Mouse (Mus musculus) limb, embryonic 12.5 days (tissue): ENCODE data around the gene Rpl41. TPM values are rescaled to one million over a fixed set of nuclear protein-coding genes. Genes with fewer than 3 reads are reported as not detected.

ENCODE experiments used
- ATAC-seq: fragments of 200-750 bp; cut with Nextera tagmentation; 2 replicates; pipeline ENCODE4 v1.8.0; 2017; ENCODE audit warnings: low read depth, moderate TSS enrichment; ENCODE audit not compliant: insufficient number of reproducible peaks, insufficient read depth, low FRiP score, low TSS enrichment
- H3K27ac ChIP-seq: fragments of 300-500 bp; sonication (generic); 2 replicates; pipeline ENCODE4 v1.5.1; 2016; ENCODE audit warnings: mild to moderate bottlenecking, moderate library complexity
- H3K27me3 ChIP-seq: fragments of 300-500 bp; sonication (generic); 2 replicates; pipeline ENCODE4 v1.6.1; 2016; ENCODE audit warnings: mild to moderate bottlenecking, moderate library complexity
- H3K36me3 ChIP-seq: fragments of 300-500 bp; sonication (generic); 2 replicates; pipeline ENCODE4 v1.6.1; 2016; ENCODE audit warnings: mild to moderate bottlenecking, moderate library complexity
- H3K4me1 ChIP-seq: fragments of 300-500 bp; sonication (generic); replicated peaks from 2 replicates; pipeline ENCODE4 v1.6.1; 2016
- H3K4me2 ChIP-seq: fragments of 300-500 bp; sonication (generic); 2 replicates; pipeline ENCODE4 v1.6.1; 2016; ENCODE audit warnings: mild to moderate bottlenecking, moderate library complexity
- H3K4me3 ChIP-seq: fragments of 300-500 bp; sonication (generic); replicated peaks from 2 replicates; pipeline ENCODE4 v1.5.1; 2016; ENCODE audit warnings: mild to moderate bottlenecking
- H3K9ac ChIP-seq: fragments of 300-500 bp; sonication (generic); replicated peaks from 2 replicates; pipeline ENCODE4 v1.6.1; 2016; ENCODE audit warnings: mild to moderate bottlenecking, moderate library complexity
- H3K9me3 ChIP-seq: fragments of 300-500 bp; sonication (generic); 2 replicates; pipeline ENCODE4 v1.6.1; 2016; ENCODE audit warnings: mild to moderate bottlenecking, moderate library complexity
- WGBS: fragments of 180-500 bp; shearing (Covaris S2); methylation state at CpG from one replicate; pipeline ENCODE4 v1.1.7; 2016; 5-methylcytosine and 5-hydroxymethylcytosine counted together
- polyA plus RNA-seq: library from polyadenylated mRNA; unstranded; fragments of >200 nt; fragmentation: Nextera tagmentation; extraction: Ambion mirVana; gene quantifications from 2 replicates; pipeline ENCODE4 v1.2.1, GENCODE M21; 2016

The Rpl41 gene
- polyA plus RNA-seq, 1 experiment from 2014 or later, result 3,599 TPM

- no peak for ATAC-seq
- WGBS, result 18% methylated on average over 1 of the region's 1 CpGs
Measured at GRCm38 (mm10) chr10:128586546-128586945, 37.4 kb upstream of the Rpl41 start.

DNA sequence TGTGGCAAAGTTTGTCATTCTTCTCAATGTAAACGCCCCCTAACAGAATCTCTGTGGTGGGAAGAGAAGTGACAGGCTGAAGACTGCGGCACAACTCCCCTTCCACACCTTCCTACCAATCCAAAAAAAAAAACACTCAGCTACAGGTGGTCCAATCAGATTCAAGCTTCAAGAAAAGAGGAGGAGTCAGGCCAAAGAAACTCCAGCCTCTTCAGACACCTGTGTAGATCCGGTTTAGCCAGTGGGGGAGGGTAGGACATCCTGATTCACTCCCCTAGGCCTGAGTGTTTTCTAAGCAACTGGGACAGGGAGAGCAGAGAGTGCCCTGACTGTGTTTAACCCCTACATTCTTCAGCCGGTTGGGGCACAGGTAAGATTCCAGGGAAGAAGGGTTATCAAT, 35.3 kb upstream of the Rpl41 start:
- Histone ChIP-seq H3K27me3 (peaks cover 68% of the 10 kb centered on the region), H3K4me2 (no peak overlapping the region), H3K27ac (no peak overlapping the region), H3K9ac (no peak overlapping the region), H3K4me3 (no peak overlapping the region), H3K36me3 (no peaks in the 10 kb centered on the region), H3K9me3 (no peaks in the 10 kb centered on the region), H3K4me1 (peaks cover 38% of the 10 kb centered on the region)
- no peak for ATAC-seq
- 5% methylated on average over 4 of the region's 4 CpGs for WGBS

More at GRCm38 (mm10) chr10:128586546-128586945, 37.4 kb upstream of the Rpl41 start:
- Histone ChIP-seq H3K4me2 (peak overlapping the region; percentile 98), H3K9ac (no peak overlapping the region), H3K27ac (peak overlapping the region; percentile 69; the same call in 1 of the 2 replicates), H3K36me3 (no peaks in the 10 kb centered on the region), H3K4me1 (peaks cover 39% of the 10 kb centered on the region), H3K9me3 (no peaks in the 10 kb centered on the region), H3K27me3 (peaks cover 80% of the 10 kb centered on the region), H3K4me3 (peak overlapping the region; percentile 2; the same call in 1 of the 2 replicates)

DNA sequence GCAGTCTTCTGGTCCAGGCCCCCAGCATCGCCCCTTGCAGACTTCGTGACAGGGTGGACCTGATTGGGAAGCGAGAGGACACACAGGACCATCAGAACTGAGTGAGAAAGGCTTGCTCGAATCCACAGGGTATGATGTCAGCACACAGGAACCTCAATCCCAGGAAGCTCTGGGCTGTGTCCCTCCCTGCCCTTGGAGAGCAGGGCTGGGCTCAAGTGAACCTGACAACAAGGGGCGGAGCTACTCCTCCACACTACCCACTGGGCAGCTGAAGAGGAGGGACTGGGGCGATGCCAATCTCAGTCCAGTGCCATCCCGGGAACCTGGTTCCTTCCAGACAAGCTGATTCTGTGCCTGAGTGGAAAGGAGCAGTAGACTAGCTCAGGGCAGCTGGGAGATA, 34.5 kb upstream of the Rpl41 start:
- ATAC-seq, result no peak
- no peaks in the 10 kb centered on the region for H3K36me3 ChIP-seq
- H3K4me2 ChIP-seq, result no peak overlapping the region
- no peak overlapping the region for H3K4me3 ChIP-seq
- H3K9ac ChIP-seq, result peak overlapping the region; percentile 18; the same call in 1 of the 2 replicates
- H3K9me3 ChIP-seq, result no peaks in the 10 kb centered on the region
- H3K27ac ChIP-seq, result no peak overlapping the region
- peaks cover 31% of the 10 kb centered on the region for H3K4me1 ChIP-seq
- WGBS, result 26% methylated on average over 7 of the region's 7 CpGs
- peaks cover 60% of the 10 kb centered on the region for H3K27me3 ChIP-seq

DNA sequence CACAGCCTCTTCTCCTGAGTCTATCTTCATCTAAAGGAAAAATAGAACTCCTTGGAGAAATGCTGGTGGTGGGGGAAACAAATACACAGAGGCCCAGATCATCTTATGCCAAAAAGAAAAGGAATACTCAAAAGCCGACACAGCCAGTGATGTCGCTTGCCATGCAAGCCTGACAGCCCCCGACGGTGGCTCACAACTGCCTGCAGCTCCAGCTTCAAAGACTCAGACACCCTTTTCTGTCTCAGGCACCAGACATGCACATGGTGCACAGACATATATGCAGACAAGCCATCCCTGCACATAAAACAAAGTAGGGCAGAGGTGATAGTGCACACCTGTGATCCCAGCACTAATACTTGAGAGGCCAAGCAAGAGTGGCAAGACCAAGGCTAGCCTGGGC, 30.6 kb upstream of the Rpl41 start:
- H3K4me2 ChIP-seq, result no peak overlapping the region
- H3K9me3 ChIP-seq, result 0 out of 2 replicates have a peak, but pooled peaks cover 4% of the 10 kb centered on the region
- H3K9ac ChIP-seq, result no peak overlapping the region
- no peak for ATAC-seq
- no peak overlapping the region for H3K4me3 ChIP-seq
- peaks cover 11% of the 10 kb centered on the region; the same call in 1 of the 2 replicates for H3K4me1 ChIP-seq
- H3K36me3 ChIP-seq, result 0 out of 2 replicates have a peak, but pooled peaks cover 15% of the 10 kb centered on the region
- H3K27ac ChIP-seq, result no peak overlapping the region
- H3K27me3 ChIP-seq, result peaks cover 21% of the 10 kb centered on the region
- WGBS, result 66% methylated on average over 4 of the region's 4 CpGs

GRCm38 (mm10) chr10:128579298-128579697, 30.2 kb upstream of the Rpl41 start:
- Histone ChIP-seq H3K4me1 (peaks cover 6% of the 10 kb centered on the region; the same call in 1 of the 2 replicates), H3K9ac (no peak overlapping the region), H3K9me3 (0 out of 2 replicates have a peak, but pooled peaks cover 4% of the 10 kb centered on the region), H3K4me2 (no peak overlapping the region), H3K4me3 (no peak overlapping the region), H3K27ac (no peak overlapping the region), H3K36me3 (0 out of 2 replicates have a peak, but pooled peaks cover 15% of the 10 kb centered on the region), H3K27me3 (peaks cover 17% of the 10 kb centered on the region)
- WGBS, result 79% methylated on average over 3 of the region's 3 CpGs
- no peak for ATAC-seq

DNA sequence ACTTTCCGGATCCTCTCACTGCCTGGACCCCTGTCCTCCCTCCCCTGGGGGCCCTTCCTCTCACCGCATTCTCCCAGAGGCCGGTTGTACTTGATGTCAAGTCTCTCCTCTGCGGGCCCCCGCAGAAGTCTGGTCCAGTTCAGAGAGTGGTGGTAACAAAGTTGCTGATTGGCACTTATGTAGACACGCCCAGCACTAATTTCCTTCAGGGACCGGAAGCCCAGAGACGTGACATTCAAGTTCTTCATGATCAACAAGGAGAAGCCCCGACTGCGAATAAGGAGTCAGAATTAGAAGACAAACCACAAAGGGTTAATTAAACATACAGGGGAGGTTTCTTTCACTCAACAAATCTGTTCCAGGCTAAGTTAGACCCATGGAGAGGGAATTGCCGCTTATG, 29.2 kb upstream of the Rpl41 start:
- no peak overlapping the region for H3K4me3 ChIP-seq
- ATAC-seq, result no peak
- H3K9ac ChIP-seq, result no peak overlapping the region
- H3K36me3 ChIP-seq, result 0 out of 2 replicates have a peak, but pooled peaks cover 15% of the 10 kb centered on the region
- H3K27me3 ChIP-seq, result peaks cover 9% of the 10 kb centered on the region
- 68% methylated on average over 11 of the region's 11 CpGs for WGBS
- no peak overlapping the region for H3K27ac ChIP-seq
- H3K4me2 ChIP-seq, result no peak overlapping the region
- no peaks in the 10 kb centered on the region for H3K4me1 ChIP-seq
- H3K9me3 ChIP-seq, result 0 out of 2 replicates have a peak, but pooled peaks cover 4% of the 10 kb centered on the region

DNA sequence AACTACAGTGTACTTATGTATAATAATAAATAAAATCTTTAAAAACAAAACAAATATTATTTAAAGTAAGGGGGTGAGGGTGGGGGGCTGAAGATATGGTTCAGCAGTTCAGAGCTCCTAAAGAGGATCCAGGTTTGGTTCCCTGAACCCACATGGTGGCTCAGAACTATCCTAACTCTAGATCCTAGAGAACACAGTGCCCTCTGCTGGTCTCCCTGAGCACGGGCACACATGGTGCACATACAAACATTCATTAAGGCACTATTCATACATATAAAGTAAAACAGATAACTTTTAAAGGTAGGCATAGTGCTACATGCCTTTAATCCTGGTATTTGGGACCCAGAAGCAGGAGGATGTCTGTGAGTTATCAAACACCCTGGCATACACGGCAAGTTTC, 26.0 kb upstream of the Rpl41 start:
- Histone ChIP-seq H3K27me3 (peaks cover 5% of the 10 kb centered on the region; the same call in 1 of the 2 replicates), H3K4me3 (no peak overlapping the region), H3K9ac (no peak overlapping the region), H3K9me3 (0 out of 2 replicates have a peak, but pooled peaks cover 4% of the 10 kb centered on the region), H3K4me1 (no peaks in the 10 kb centered on the region), H3K27ac (no peak overlapping the region), H3K36me3 (peaks cover 22% of the 10 kb centered on the region; the same call in 1 of the 2 replicates), H3K4me2 (no peak overlapping the region)
- ATAC-seq, result no peak
- 94% methylated on average over 2 of the region's 2 CpGs for WGBS

DNA sequence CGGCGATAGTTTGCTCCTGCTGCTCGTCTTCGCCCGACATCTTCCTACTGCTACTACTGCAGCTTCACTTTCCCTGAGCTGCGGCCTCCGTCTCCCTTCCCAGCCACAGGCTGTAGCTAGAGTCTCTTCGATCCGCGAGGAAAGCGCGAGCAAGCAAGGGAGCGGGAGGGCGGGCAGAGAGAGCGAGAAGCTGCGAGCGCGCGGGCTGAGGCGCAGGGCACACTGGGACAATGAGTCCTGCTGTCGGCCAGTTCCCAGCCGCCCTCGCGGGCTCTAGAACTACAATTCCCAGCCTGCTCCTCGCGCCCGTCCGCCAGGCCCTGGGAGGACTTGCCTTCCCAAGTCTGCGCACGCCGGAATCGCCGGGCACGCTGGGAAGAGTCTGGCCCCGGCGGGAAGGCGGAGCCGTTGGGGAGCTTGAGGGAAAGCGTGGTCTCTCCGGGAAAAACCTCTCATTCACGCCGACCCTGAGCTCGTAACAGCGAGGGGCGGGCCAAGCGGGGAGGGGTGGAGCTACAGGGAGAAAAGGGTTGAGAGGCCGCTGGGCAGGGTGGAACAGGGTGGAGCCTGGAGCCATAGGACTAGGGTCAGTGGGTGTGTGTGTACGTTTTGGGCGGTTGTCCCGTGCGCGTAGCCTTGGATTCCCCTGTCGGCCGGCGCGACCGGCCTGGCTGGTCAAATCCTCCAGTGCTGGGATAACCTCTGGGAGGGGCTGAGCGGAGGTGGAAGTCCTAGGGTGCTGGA, 16.9 kb upstream of the Rpl41 start, which contains the start of gene Pa2g4:
Pa2g4 (minus strand) TSS at position 200 of the 744 bp plus-strand sequence.
- WGBS, result under 1% methylated on average over 56 of the region's 58 CpGs
- Histone ChIP-seq H3K36me3 (peaks cover 35% of the 10 kb centered on the region), H3K4me2 (peak within 1 kb of the TSS; percentile 90), H3K4me1 (peaks cover 21% of the 10 kb centered on the region), H3K27ac (peak within 1 kb of the TSS; percentile 96), H3K4me3 (peak within 1 kb of the TSS; percentile 93), H3K9ac (peak within 1 kb of the TSS; percentile 96), H3K9me3 (no peaks in the 10 kb centered on the region), H3K27me3 (no peaks in the 10 kb centered on the region)
- peak; percentile 99 for ATAC-seq

DNA sequence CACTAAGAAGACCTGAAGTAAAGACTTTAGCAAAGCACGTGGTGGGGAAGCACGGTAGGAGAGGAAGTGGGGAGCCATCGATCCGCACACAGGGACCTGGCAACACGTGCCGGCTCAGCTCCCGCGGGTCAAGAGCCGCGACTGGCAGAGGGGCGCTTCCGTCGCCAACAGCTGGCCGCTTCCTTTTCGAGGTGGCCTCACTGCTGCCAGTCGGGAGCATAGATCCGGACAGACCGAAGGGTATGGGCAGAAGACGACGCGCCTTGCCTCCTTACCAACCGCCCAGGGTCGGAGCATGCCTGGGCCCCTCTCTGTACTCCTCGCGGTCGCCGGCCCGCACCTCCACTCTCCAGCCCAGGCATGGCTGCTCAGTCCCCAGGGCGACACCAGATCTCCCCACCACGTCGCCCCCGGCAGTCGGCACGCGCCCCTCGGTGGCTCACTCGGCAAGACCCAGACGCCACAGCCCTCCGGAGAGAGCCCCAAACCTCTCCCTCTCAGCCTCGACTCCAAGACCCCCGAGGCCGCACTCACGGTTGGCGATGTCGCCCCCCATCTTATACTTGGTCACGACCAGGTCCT, 16.2 kb upstream of the Rpl41 start:
- H3K4me3 ChIP-seq, result peak overlapping the region; percentile 93
- peaks cover 42% of the 10 kb centered on the region for H3K36me3 ChIP-seq
- no peaks in the 10 kb centered on the region for H3K27me3 ChIP-seq
- H3K9ac ChIP-seq, result peak overlapping the region; percentile 96
- no peaks in the 10 kb centered on the region for H3K9me3 ChIP-seq
- WGBS, result 1% methylated on average over 46 of the region's 46 CpGs
- ATAC-seq, result peak; percentile 33
- peak overlapping the region; percentile 90 for H3K4me2 ChIP-seq
- H3K27ac ChIP-seq, result peak overlapping the region; percentile 96
- H3K4me1 ChIP-seq, result peaks cover 21% of the 10 kb centered on the region

DNA sequence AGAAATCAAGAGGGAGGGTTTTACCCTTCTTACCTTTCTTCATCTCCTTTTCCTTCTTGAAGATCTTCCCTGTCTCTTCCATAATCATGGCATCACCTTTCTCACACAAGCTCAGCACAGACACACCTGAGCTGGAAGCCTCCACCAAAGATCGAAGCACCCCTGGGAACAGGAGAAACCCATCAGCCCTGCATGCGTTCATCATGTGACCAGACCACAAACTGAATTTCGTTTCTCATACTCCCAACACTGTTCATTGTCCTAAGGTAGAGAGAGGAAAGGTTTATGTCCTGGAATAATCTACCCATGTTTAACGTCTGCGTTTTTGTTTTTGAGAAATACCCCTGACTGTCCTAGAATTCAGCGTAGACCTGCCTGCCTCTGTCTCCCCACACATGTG, 14.4 kb upstream of the Rpl41 start:
- Histone ChIP-seq H3K27ac (0 out of 2 replicates have a peak overlapping the region, but pooled peaks have one; percentile 23), H3K4me2 (peak overlapping the region; percentile 90; the same call in 1 of the 2 replicates), H3K36me3 (peaks cover 55% of the 10 kb centered on the region), H3K9ac (0 out of 2 replicates have a peak overlapping the region, but pooled peaks have one; percentile 31), H3K27me3 (no peaks in the 10 kb centered on the region), H3K4me3 (no peak overlapping the region), H3K9me3 (no peaks in the 10 kb centered on the region), H3K4me1 (peaks cover 21% of the 10 kb centered on the region)
- ATAC-seq, result no peak
- 91% methylated on average over 6 of the region's 6 CpGs for WGBS

DNA sequence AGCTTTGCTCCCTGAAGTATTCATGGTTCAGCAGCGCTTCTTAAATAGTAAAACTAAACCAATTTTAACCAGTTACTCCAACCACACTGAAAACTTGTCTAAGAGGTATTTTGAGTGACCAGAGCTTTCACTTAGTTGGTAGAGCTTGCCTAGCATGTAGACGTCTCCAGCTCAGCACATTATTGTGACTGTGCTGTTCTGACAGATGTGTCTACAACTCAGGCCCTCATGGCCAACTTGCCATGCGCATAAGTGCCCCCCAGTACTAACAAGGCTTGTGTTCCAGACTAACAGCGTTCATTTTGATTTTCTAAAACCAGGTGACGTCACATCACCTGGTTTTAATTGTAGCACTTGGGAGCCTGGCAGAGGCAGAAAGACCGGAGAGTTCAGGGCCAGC, 7.9 kb upstream of the Rpl41 start:
- no peaks in the 10 kb centered on the region for H3K9me3 ChIP-seq
- no peak overlapping the region for H3K27ac ChIP-seq
- 63% methylated on average over 6 of the region's 6 CpGs for WGBS
- H3K9ac ChIP-seq, result no peak overlapping the region
- no peaks in the 10 kb centered on the region for H3K27me3 ChIP-seq
- H3K36me3 ChIP-seq, result peaks cover 55% of the 10 kb centered on the region
- ATAC-seq, result no peak
- no peak overlapping the region for H3K4me2 ChIP-seq
- no peaks in the 10 kb centered on the region for H3K4me1 ChIP-seq
- no peak overlapping the region for H3K4me3 ChIP-seq
